Mouse (Mus musculus) monocyte, adult 59 days (primary cell): ENCODE results near the gene Kif13a. TPM values are rescaled to one million over a fixed set of nuclear protein-coding genes. Genes with fewer than 3 reads are reported as not detected.

Experiments used
- total RNA-seq, 2 experiments: library from RNA; stranded (reverse); gene quantifications; one replicate each; pipeline ENCODE4 v1.2.4; 2023

Gene Kif13a
- total RNA-seq = 10 to 100 TPM; 30.7 to 35.6 TPM

DNA sequence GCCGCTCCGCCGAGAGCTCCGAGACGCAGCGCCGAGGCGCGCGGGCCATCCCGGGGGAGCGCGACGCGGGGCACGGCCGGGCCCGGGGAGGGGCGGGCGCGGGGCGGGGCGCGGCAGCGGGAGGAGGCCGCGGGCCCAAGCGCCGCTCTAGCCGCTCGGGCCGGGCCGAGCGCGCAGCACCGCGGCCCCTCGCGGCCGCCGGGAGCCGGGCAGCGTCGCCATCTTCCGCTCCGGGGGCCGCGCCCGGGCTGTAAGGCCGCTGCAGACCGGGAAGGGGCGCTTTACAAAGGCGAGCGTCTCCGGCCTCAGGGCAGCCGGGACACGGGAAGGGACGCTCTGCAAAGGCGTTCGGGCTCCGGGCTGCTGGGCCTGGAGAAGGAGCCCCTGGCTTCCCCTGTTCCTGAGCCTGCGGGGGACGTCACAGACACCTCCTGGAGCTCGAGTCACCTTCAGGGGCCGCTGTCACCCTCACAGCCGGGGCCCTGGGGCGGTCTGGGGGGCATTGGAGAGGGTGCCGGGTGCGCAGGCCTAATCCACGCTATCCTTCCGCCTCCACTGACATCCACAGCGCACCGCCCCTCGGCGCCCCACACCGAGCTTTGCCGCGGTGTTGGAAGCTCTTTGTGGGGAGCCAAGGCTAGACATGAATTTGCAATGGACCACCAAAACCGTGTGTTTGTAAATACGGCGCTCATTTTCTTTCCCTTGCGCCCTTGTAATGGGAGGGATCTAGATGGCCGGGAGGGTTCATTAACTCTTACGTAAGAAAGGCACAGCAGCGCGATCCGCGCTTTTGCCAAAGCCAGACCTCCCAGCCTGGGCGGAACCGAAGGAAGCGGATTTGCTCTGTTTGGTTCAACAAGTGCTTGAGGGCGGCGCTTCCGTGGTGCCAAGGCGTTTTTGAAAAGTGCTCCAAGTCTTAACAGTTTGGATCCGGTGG lies at the start of gene Kif13a:
Kif13a (minus strand) TSS at position 149 of the 940 bp plus-strand sequence.

DNA sequence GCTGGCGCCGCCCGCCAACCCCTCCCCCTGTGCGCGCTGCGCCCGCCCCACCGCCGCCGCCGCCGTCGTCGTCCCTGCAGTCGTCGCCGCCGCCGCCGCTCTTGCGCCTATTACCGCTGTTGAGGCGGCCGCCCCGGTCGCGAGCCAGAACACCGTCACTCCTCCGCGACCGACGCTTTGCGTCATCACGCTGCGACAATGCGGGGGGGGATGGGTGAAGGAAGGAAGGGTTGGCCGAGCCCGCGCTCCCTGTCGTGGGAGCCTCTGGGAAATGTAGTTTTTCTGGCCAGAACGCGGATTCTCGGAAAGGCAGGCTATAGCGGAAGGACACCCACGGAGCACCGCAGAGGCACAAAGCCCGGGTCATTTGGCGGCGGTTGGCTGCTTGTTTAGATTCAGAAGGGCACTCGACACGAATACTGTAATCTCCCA lies 201.8 kb downstream of the Kif13a start, which contains the start of gene Nup153:
Nup153 (minus strand) TSS at position 104 of the 432 bp plus-strand sequence.

Other genes starting within 250 kb of the Kif13a start
- gene Nup153, start 201.9 kb downstream of the Kif13a start, total RNA-seq = 100 to 1,000 TPM; 150 to 163 TPM
- gene Nhlrc1, start 85.0 kb upstream of the Kif13a start, total RNA-seq = 1 to 10 TPM in 1 of 2 experiments, under 1 TPM in 1; 0.52 to 1.5 TPM
- 10 to 100 TPM; 11.4 to 12.3 TPM for gene Kdm1b, start 113.6 kb upstream of the Kif13a start, total RNA-seq
- gene Tpmt, start 114.9 kb upstream of the Kif13a start, total RNA-seq = 1 to 10 TPM; 4.7 to 7.2 TPM
- 100 to 1,000 TPM; 105 to 137 TPM for gene Dek, start 176.3 kb upstream of the Kif13a start, total RNA-seq
- 10 to 100 TPM; 15.6 to 16.2 TPM for gene Rnf144b, start 192.8 kb upstream of the Kif13a start, total RNA-seq